Mouse (Mus musculus): ENCODE measurements around the gene Nell2.
A peak's percentile ranks its signal among the peaks of the same experiment; 100 is the strongest.
"Not testable (repeated sequence)": the region's sequence is repeated elsewhere in the genome, so short reads cannot be mapped to it uniquely, and the experiment has no call there.

Gene Nell2

DNA sequence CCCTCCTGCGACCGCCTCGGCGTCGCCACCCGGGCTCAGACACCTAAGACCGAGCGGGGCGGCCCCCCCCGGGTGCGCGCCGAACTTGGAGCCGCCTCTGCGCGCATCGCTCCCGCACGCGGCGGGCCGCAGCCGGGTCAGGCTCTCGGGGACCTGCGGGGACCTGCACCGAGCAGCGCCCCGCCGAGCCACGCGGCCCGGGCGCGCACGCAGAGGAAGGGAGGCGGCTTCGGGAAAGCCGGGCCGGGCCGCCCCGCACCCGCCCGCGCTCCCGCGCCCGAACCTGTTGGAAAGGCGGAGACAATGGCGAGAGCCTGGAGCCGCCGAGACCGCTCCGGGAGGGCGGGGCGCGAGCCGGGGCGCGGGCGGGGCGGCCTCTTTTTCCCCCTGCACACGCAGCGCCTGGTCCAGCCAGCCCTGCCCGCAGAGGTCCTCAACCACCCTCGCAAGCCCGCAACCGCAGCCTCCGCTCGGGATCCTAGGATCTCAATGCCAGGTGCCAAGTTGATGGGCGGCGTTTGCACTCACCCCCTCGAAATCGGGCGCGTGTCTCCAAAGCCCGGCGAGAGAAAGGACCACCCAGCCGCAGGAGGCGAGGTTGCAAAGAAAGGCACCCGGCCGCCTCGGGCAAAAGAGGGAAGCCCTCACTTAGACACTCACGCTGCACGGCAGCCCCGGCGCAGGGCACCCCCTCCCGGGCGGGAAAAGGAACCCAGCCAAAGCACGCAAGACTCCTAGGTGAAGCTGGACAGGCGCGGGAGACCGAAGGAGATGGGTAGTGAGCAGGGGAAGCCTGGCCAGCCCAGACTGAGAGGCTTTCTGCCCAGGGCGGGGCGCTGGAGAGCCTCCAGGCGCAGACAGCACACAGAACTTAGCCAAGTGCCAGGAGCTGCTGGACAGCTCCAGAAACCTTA lies at the start of gene Nell2:
Gene Nell2, minus strand, starts transcription at position 612 of the 914 bp plus-strand sequence.
- peak; percentile 61 to 73 for DNase-seq

DNA sequence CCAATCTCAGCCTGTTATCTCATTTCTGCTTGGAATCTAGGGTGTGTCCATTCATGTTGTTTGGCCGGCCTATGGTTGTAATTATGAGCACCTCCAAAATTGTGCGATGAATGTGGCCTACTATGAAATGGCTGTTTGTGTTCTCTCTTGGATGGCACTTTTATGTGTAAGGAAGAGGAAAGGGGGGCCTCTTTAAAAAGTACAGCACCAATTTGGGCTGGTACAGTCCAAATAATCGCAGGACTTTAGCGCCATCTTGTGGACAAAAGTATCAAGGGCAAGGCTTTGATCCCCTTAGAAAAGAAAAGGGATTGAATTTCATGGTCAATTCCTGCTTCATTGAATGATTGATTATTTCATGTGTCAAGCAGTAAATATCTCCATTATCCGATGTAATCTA lies 46.3 kb upstream of the Nell2 start:
- DNase-seq = peak; percentile 51 to 54

DNA sequence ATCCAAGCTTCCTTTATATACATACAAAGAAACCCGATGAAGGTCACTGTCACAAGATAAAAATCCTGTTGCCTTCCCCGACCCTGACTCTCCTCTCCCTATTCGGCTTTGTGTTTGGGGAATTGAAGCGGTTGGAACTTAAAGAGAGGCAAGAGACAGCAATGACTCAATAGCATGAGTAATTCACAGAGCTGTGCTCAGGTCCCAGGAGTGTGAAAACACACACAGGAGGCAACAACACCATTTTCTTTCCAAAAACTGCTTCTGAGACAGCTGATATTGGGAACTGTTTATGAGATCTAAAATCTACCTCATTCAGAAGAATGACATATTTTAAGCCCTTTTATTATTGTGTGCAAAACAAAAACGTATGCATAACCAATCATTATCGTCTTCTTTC lies 41.2 kb upstream of the Nell2 start:
- DNase-seq = no peak

DNA sequence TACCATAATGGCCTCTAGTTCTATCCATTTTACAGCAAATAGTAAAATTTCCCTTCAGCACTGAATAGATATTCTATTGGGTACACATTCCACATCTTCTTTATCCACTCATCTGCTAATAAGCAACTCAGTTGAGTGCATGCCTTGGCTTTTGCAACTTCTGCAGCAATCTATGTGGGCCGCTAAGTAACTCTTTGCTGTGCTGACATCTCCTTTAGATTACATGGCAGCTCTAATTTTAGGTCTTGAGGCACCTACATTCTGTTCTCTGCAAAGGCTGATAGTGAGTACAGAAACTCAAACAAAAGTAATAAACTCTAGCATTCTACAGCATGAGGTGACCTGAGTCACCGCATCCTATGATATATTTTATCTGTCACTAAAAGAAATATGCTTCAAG lies 36.8 kb upstream of the Nell2 start:
- no peak for DNase-seq

DNA sequence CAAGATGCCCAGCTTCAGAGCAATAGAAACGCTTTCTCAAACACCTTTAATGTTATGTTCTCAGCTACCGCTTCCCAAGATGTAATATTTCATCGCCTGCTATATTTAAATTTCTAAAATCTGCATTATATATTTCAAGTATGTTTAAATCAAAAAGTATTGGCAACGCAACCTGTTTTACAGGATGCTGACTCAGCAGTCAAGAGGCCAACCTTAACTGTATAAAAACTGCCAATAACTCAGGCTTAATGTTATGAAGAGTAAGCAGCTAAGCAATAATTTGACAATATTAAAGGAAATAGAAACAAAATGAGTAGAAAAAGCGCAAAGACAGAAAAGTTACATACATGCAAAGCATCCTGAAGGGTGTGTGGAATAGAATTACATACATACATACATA lies 32.9 kb upstream of the Nell2 start:
- DNase-seq = no peak

DNA sequence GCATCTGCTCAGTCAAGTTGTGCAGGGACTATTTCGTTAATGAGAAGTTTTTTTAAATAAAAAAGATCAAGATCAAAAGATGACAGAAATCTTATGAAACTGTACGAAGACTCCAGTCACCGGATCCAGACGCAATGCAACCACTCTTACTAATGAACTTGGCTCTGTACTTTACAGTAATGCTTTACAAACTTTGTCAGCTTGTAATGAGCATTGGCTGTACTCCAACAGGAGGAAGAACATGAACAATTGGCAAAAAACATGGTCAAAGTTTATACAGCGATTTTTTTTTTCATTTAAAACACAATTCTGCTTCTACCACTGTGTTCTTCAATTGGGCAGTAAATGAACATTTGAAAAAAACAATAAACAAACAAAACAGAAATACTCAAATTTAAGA lies 21.7 kb upstream of the Nell2 start:
- DNase-seq = no peak

DNA sequence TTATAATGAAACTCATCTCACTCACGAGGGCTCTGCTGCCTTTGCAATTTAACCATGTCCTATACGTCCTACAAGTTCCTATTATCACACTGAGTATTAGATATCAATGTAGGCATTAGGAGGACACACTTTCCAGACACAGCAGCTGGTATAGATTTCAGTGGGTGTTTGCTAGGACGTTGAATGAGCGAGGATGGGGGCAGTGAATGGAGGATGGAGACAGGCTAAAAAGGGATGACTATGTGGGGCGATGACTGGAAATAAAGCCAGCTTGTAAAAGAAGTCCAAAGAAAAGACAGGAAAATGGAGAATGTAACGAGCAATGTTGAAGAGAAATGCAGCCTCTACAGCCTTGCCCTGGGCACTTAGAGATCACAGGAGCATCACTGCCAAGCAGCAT lies 14.3 kb upstream of the Nell2 start:
- DNase-seq = no peak

DNA sequence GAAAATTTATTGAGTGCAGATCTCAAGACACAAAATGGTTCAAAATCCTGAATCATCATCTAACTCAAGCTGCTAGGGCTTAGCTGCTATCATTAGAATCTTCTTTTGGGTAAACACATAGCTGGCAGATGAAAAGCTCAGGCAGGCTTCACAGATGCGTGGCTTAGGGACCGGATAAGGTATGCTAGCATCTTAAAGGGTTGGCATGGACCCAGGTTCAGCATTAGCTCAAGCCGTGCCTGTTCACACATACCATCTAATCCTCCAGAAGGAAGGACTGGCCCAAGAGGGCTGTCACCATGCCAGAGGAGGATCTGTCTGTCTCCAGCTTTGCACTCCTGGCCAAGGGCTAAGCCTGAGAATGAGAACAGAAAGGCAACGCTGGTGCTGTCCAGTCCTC lies 8.4 kb upstream of the Nell2 start:
- no peak for DNase-seq

DNA sequence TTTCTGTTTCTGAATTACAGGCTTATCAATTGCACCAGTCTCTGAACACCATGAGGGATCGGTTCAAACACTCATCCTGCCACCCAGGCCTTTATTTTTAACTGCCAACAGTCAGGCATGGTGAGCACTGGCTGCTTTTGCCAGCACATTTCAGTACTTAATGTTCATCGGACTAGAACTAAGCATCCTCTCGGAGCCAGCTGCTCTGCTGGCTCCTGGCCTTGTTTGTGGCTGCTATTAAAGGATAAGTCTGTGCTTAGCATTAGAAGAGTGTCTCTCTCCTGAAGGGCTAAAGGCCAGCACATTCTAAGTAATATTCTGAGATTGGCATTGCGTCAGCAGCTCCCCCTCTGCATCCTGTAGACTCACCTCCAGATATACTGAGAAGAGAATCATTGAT lies 7.9 kb upstream of the Nell2 start:
- no peak for DNase-seq

DNA sequence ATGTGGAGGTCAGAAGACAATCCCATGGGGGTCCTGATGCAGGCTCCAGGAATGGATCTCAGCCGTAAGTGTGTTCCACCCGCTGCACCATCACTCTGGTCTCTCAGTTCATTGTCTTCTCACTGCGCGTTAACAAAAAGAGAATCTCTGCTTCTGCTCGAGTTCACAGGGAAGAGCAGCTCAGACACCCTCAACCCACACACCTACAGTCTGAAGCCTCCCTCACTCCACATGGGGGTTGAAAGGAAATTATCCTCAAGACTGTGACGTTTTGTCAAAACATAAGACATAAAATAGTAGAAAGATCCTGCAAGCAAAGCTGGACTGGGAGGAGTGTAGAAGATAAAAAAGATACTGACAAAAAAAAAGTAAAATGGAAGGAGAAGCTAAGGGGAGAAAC lies 6.3 kb upstream of the Nell2 start:
- DNase-seq = no peak

DNA sequence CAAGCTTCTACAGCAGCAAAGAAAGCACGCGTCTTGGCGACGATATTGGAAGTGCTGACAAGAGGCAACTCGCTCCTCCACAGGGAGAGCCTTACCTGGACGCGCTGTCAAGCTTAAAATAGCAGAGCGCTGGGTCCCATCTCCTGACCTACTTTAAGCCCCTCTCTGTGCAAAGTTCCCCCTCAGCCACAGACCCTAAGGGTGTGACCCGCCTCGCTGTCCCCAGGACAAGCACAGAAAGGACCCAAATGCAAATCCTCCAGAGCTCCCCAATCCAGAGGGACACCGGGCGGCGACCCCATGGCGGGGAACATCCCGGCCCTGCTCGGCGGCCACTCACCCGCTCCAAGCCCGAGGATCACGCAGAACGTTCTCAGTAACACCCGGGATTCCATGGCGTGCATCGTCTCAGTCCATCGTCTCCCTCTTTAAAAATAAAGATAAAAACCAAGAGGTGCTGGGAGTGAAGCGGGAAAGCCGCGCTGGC lies 855 bp downstream of the Nell2 start:
- peak; percentile 3 to 14 for DNase-seq

DNA sequence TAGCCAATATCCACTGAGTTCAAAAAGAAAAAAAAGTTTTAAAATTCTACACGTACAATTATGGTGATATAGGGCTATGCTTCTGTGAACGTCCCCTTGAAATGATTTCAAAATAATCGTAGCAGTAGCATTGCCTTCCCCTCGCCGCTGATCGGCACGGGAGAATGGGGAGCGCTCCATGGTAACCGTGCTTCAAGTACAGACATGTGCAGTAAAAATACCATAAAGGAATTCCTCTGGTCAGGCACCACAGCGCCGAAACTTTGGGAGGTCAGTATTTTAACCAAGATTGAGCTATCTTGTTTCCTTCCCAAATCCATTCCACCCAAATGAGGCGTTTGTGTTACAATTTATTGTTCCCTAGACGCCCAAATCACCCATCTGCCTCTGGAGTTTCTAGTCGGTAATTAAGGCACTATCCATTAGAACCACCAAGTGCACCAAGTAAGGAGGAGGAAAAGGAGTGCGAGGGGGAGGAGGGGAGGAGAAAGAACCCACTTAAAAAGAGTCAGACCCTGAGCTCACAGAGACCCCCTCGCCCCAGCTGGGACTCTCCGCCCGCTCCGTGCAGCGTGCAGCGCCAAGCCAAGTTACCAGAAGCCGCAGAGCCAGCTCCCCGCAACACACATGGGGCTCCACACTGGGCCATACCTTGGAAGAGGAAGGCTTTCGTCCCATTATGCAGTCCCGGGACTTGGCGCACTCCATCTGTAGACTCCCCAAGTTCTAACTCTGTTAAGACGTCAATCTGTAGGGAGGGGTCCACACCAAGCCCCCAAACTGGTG lies 1.5 kb downstream of the Nell2 start:
- peak in 1 of 2 experiments; percentile 10 for DNase-seq

DNA sequence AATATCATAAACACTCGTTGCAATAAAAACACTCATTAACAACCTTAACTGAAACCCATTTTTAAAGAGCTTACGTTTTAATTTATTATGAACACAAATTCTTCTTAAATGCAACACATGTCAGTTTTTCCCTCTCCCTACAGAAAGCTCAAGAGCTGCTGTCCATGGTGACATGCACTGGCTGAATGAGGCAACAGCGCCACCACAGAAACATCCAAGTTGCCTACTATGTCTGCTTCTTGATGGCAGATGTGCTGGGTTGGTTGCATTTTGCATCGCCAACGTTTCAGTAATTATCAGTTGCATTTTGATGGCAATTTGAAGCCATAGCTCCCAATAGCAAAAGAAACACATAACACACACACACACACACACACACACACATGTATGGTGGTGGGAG lies 2.4 kb downstream of the Nell2 start:
- peak; percentile 68 to 69 for DNase-seq

DNA sequence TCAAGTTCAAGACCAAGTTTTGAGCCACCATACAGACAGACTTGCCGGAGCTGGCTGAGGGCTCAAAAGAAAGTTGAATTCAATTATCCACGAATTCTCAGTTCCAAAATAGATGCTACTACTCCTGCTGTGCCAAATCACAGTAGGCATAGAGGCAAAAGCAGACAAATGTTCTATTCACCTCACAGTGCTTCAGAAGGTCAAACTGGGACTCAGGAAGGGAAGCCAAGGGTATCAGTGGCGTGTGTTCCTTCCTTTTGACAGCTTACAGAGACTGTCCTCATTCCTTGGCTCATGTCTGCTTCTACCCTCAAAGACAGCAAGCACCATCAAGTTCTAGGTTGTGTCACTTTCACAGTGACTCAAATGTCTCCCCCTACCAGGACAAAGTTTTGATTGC lies 10.2 kb downstream of the Nell2 start:
- DNase-seq = no peak

DNA sequence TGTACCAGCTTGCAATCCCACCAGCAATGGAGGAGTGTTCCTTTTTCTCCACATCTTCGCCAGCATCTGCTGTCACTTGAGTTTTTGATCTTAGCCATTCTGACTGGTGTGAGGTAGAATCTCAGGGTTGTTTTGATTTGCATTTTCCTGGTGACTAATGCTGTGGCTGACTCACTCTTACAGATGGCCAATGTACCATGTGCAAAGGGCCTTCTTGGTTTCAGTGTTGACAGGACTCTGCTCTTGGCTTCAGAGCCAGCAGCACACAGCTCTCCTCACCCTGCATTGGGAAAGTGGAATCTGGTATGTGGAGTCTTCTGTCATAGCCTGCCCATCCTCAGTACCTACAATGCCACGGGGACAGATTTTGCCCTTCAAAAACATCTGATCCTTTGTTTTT lies 15.1 kb downstream of the Nell2 start:
- not testable (repeated sequence) for DNase-seq

DNA sequence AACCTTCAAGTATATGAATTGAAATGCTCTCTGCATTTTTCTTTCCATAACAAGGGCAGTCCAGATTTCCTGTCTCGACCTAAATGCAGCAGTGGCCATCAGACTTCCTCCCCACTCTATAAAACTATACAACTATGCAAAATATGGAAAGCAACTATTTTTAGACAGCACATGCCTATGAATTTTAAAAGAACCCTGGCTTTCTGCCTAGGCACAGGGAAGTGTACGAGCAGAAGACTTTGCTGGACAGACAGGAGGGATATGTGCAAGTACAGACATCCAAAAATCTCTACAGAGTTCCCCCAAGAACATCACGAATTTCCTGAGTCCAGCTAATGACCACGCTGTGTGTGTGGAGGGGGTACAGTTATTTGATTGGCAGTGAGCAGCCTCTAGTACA lies 32.7 kb downstream of the Nell2 start:
- no peak for DNase-seq

DNA sequence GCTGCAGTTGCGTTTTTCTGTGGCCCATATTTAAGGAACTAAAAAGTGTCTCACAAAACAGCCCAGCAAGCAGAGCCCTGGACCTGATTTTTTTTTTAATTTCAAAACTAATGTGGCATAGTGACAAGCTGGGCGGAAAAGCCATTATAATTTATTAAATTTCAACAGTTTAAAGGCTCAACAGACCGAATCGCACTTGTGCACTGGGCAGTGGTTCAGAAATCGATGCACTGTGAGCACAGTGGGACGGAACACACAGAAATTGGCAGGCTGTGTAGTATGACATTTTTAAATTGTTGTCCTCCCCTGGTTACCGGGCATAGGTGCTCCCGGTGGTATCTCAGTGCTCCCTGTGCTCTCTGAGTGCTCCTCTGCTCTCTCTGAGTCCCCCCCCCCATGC lies 33.2 kb downstream of the Nell2 start:
- no peak for DNase-seq

DNA sequence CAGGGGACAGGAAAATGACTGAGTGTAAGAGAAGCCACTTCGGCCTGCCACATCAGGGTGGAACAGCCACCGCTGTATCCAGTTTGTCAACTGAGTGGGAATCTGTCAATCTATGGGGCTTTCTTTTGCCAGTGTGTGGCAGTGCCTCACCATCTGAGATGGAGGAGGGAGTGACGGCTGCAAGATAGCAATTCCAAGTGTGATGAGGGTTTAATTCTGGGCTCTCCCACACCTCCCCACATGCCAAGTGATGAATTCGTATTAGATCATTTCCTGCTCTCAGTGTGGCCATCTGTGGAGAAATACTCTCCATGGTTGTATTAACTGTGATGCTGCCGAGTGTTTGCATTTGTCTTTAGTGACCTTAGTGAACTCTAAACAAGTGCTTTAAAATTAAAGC lies 36.2 kb downstream of the Nell2 start:
- DNase-seq = no peak

DNA sequence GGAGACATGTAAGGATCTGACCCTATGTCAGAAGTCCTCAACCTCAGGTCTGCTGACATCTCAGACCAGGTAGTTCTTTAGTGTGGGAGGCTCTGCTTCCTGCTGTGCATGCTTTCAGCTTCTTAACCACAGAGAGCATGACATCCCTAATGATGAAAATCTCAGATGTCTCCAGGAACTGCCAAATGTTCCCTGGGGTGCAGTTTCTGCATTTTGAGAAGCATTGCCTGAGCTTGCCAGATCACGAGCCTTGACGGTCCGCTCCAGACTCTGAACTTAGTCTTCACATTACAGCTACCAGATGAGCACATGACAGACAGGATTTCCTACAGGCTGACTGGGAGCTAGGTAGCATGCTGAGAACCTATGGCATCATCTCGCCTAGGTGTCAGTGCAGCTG lies 39.2 kb downstream of the Nell2 start:
- DNase-seq = no peak

DNA sequence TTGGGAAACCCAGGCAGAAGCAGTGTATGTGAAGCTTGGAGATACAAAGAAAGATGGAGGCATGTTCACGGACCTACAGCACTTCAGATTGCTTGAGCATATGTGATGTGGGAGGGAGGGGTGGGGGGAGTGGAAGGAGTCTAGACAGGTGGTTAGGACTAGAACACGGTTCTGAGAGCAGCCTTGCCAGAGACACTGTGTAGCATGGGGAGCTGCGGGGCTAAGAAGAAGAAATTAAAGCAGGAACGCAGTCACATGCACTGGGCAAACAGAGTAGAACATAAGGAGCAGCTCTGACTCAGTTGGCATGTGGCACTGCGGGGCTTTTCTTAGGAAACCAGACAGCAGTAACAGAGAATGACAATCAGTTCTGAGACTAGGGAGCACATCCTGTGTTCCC lies 40.4 kb downstream of the Nell2 start:
- DNase-seq = no peak

DNA sequence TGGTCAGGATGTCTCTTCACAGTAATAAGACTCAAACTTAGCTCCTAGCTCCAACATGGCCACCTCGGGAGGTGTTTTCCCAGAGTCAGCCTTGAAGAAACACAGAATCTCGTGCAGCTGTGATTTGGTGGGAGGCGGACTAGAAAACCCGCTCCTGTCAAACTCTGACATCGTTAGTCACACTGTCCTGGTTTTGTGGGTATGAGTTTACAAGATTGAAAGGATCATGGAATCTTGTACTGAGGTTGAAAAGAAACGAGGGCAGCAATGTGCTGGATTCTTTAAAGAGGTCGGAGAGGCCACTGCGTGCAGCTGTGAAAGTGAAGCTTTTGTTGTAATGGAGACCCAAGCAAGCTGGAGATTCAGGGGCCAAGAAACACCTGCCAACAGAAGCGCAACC lies 46.4 kb downstream of the Nell2 start:
- DNase-seq = peak in 1 of 2 experiments; percentile 11

DNA sequence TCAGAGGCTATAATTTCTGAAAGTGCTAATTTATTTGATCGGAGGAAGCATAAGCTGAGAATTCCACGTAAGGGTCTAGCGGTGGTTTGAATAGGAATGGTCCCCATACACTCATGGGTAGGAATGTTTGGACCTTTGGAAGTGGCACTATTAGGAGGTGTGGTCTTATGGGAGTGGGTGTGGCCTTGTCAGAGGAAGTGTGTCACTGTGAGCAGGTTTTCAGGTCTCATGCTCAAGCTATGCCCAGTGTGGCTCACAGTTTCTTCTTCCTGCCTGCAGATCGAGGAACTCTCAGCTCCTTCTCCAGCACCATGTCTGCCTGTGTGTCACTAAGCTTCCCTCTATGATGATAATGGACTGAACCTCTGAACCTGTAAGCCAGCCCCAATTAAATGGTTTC lies 46.8 kb downstream of the Nell2 start:
- no peak for DNase-seq

DNA sequence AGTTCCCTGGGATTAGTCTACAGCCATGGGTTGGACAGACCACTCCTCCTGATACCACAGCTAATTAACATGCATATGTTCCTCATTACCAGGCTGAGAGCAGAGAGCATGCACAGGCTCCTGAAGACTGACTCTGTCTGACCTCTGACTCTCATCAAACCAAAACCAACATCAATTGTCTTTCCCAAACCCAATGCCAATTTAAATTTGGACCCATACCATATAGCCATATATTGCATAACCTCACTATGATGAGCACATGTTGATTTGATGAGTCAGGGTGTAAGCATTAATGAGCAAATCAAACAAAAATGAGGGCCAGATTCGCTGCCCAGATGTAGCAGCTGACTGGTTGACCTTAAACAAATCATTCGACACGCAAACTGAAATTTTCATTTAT lies 51.9 kb downstream of the Nell2 start:
- DNase-seq = no peak

DNA sequence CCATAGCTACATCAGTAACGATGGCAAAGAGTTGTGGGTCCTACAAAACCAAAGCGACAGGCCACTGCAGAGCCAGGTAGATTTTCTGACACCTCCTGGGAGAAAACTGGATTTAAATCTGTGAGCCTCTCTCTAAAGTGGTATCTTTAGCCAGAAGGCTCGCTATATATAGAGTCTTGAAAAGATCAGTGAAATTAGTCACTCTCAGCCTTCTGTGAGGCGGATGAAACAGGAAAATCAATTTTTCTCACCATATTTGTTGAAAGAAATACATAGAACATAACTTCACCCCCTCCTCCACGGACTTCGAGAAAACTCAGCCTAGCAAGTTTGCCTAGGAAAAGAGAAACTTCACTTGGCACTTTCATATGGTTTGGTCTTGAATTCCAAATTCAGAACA lies 54.4 kb downstream of the Nell2 start:
- DNase-seq = no peak
